Mouse (Mus musculus) olfactory bulb, adult 2 months (tissue): ENCODE results near the gene Gm26741. TPM values are rescaled to one million over a fixed set of nuclear protein-coding genes. Genes with fewer than 3 reads are reported as not detected.

Experiments used
- H3K27ac ChIP-seq: fragments of 200-500 bp; 2 replicates; pipeline ENCODE4 v1.5.1; 2012; ENCODE audit warnings: low read depth, low read length; ENCODE audit not compliant: insufficient read depth
- H3K4me1 ChIP-seq: fragments of 200-500 bp; 2 replicates; pipeline ENCODE4 v1.6.1; 2012; ENCODE audit warnings: low read length; ENCODE audit not compliant: control insufficient read depth, insufficient read depth
- H3K4me3 ChIP-seq: fragments of 200-500 bp; 2 replicates; pipeline ENCODE4 v1.5.1; 2012; ENCODE audit warnings: mild to moderate bottlenecking, low read depth, low read length, moderate library complexity; ENCODE audit not compliant: insufficient read depth
- CTCF ChIP-seq: fragments of 200-500 bp; IDR thresholded peaks from 2 replicates; pipeline ENCODE4 v1.5.1; 2012; ENCODE audit warnings: low read depth, mild to moderate bottlenecking, low read length, moderate library complexity; ENCODE audit not compliant: insufficient read depth
- POLR2A ChIP-seq: fragments of 200-500 bp; IDR thresholded peaks from 2 replicates; pipeline ENCODE4 v1.6.1; 2012; ENCODE audit warnings: mild to moderate bottlenecking, low read depth, low read length, moderate library complexity; ENCODE audit not compliant: insufficient read depth
- WGBS: fragments of 180-500 bp; shearing (Covaris S2); methylation state at CpG from one replicate; pipeline ENCODE4 v1.1.7; 2018; 5-methylcytosine and 5-hydroxymethylcytosine counted together
- polyA plus RNA-seq: library from polyadenylated mRNA; stranded (reverse); fragments of >200 nt; gene quantifications from 2 replicates; pipeline ENCODE4 v1.2.4, GENCODE M21; 2012; ENCODE audit warnings: low replicate concordance; ENCODE audit not compliant: missing spikeins, insufficient read depth, insufficient read length

Gene Gm26741
- polyA plus RNA-seq, 1 experiment = not detected

GRCm38 (mm10) chr10:52384823-52385610, 26.4 kb downstream of the Gm26741 start:
- TF ChIP-seq POLR2A = no peak
- TF ChIP-seq CTCF = no peak
- Histone ChIP-seq H3K4me3 (no peak overlapping the region), H3K27ac (no peak overlapping the region), H3K4me1 (no peaks in the 10 kb centered on the region)
- 19% methylated on average over 8 of the region's 8 CpGs for WGBS

DNA sequence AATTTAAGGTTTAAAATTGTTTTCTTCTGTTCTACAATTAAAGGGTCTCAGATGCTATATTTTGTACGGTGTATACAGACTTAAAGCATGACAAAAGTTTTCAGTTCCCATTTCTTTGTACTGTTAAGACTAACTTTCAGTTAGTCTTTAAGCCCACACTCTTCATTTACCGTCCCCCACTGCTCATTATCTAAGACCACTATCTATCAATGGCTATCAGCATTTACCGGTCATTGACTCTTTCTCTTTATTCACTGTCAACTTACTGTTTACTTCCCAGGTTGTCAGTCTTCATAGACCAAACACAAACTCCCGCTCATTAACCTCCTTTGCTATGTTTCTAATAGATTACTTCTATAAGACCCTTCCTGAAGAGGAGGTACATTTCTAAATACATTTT, 28.6 kb downstream of the Gm26741 start:
- H3K4me3 ChIP-seq = no peak overlapping the region
- H3K4me1 ChIP-seq = no peaks in the 10 kb centered on the region
- 76% methylated on average over 4 of the region's 4 CpGs for WGBS
- H3K27ac ChIP-seq = no peak overlapping the region
- no peak for TF ChIP-seq CTCF
- no peak for TF ChIP-seq POLR2A

DNA sequence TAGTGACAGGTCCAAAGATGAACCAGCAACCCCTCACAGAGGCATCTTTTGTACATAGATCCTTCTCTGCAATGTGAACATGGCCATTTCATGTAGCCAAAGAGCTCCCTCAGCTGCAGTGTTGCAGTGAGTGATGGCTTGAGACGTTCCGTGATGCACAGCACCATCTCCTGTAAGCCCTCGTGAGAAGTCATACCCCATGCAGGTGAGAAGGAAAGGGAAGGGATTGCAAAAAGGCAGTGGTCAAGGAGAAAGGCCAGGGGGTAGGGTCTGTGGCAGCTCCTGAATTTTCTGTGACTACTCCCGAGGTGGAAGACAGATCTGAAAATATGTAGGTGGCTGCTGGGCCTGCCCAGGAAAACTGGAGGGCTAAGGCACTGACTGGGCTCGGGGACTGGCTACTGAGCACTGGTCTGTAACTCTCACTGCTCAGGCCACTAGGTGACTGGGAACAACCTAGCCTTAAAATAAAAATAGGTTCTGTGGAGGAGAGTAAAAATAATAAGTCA, 30.4 kb downstream of the Gm26741 start, which contains the start of gene Nepn:
Gene Nepn (plus strand): TSS at position 51 of the 509 bp plus-strand sequence.
- H3K4me1 ChIP-seq = no peaks in the 10 kb centered on the region
- no peak within 1 kb of the TSS for H3K4me3 ChIP-seq
- no peak within 1 kb of the TSS for H3K27ac ChIP-seq
- WGBS = 84% methylated on average over 5 of the region's 5 CpGs
- no peak for TF ChIP-seq CTCF
- TF ChIP-seq POLR2A = no peak

DNA sequence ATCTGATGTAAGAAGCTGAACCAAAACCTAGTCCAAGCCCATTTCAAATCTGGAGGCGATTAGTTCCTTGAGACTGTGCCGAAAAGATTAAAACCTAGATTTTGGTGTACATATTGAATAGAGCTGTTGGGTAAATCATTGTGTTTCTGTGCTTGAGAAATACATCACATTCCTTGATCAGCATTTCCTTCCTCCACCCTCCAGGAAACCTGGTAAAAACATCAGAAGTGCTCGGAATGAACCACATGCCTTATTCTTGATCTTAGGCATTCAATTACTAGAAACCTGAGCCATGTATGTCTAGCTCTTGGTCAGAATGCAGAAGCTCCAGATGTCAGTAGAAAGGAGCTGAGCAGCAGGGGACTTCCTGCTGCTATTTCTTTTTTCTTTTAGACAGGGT, 30.9 kb downstream of the Gm26741 start:
- H3K4me1 ChIP-seq = no peaks in the 10 kb centered on the region
- no peak for TF ChIP-seq POLR2A
- no peak for TF ChIP-seq CTCF
- H3K27ac ChIP-seq = no peak overlapping the region
- 83% methylated on average over 3 of the region's 3 CpGs for WGBS
- H3K4me3 ChIP-seq = no peak overlapping the region

GRCm38 (mm10) chr10:52391208-52391607, 32.6 kb downstream of the Gm26741 start:
- no peak for TF ChIP-seq POLR2A
- TF ChIP-seq CTCF = no peak

DNA sequence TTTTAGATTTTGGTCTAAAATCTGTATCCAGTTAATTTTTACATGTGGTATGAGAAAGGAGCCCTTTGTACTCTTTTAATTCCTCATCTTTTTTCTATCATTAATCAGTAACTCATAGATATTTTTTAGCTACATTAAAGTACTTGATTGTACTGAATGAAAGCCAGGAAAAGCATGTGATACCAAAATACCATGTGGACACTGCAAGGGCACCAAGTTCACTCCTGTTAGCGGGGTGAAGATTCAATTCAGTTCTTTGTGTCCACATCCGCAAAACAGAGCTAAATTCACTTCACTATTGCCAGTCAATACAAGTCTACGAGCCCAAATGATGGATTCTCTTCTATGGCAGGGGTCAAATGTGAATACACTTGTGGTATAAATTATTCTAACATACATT, 38.1 kb downstream of the Gm26741 start:
- H3K27ac ChIP-seq = no peak overlapping the region
- no peak for TF ChIP-seq POLR2A
- no peak overlapping the region for H3K4me3 ChIP-seq
- no peaks in the 10 kb centered on the region for H3K4me1 ChIP-seq
- 88% methylated on average over 3 of the region's 3 CpGs for WGBS

More at GRCm38 (mm10) chr10:52391208-52391607, 32.6 kb downstream of the Gm26741 start:
- Histone ChIP-seq H3K27ac (no peak overlapping the region), H3K4me3 (no peak overlapping the region), H3K4me1 (no peaks in the 10 kb centered on the region)
- WGBS = 83% methylated on average over 2 of the region's 2 CpGs

DNA sequence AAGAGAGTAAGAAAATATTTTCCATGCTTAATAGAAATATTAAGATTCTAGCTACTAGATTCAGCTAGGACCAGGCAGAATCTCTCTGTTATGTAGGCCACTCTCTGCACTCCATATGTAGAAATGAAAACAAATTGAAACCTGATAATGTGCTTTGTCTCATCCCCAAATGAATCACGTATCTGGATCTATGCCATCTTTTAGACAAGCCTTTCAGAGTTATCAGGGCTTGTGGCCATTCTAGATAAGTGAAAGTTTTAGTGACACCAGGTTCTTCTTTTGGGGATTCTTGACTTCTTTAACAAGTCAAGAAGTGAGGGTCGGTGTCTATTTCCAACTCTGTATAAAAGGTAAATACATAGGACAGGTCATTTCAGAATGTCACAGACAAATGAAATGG, 40.1 kb downstream of the Gm26741 start:
- WGBS = 82% methylated on average over 2 of the region's 2 CpGs
- Histone ChIP-seq H3K4me3 (no peak overlapping the region), H3K27ac (no peak overlapping the region), H3K4me1 (no peaks in the 10 kb centered on the region)
- no peak for TF ChIP-seq POLR2A
- no peak for TF ChIP-seq CTCF

DNA sequence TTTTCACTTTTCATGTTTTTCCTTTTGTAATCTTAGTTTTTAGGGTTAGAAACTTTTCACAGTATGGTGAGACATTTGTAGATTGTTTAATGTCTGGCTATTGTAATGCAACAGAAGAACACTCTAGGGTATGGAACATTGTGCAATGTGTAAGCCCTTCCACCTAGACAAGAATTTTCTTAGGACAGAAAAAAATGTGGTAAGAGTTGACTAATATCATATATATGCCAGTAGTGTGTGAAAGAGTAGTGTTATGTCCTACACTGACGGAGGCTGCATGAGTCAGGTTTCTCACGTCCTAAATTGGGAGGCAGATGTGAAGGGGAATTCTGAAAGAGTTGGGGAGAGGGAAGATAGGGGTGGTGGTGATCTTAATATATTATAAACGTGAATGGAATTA, 41.2 kb downstream of the Gm26741 start:
- H3K4me1 ChIP-seq = no peaks in the 10 kb centered on the region
- 63% methylated on average over 3 of the region's 3 CpGs for WGBS
- no peak overlapping the region for H3K27ac ChIP-seq
- no peak overlapping the region for H3K4me3 ChIP-seq
- TF ChIP-seq POLR2A (no peak), CTCF (no peak)

DNA sequence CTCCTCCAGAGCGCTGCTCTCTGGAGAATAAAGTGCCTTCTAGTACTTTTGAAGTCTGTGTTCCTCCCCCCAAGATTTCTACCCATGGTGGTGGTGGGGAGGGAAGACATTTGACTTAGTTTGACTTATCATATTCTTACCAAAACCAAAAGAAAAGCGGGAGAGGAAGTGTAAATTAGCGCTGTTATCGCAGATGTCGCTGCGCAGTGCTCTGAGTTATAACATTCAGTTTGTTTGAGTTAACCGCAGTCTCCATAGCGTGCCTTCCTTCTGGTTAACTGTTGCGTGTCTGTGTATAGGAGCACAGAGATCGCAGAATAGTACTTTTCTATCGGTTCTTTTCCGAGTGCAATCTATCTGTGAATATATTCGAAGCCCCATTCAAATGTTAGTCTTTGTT, 46.6 kb downstream of the Gm26741 start:
- H3K4me1 ChIP-seq = no peaks in the 10 kb centered on the region
- TF ChIP-seq CTCF (no peak), POLR2A (no peak)
- H3K27ac ChIP-seq = no peak overlapping the region
- 91% methylated on average over 13 of the region's 13 CpGs for WGBS
- no peak overlapping the region for H3K4me3 ChIP-seq

DNA sequence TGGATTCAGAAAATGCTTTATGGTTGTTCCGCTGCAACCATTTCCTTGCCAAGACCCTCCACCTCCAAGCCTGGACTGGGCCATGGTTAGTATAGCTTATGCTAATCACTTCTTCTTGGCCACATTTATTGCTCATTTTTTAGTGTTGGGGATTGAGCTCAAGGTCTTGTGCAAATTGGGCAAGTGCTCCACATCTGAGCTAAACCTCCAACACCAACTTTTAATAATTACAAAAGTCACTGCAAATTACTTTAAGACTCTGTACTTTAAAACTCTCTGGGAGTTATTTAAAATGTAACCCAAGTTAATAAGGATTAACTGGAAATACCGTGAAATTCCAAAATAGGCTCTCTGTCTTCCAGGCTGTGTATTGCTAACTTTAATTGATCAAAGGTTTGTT, 49.0 kb downstream of the Gm26741 start:
- 78% methylated on average over 2 of the region's 2 CpGs for WGBS
- Histone ChIP-seq H3K4me1 (no peaks in the 10 kb centered on the region), H3K27ac (no peak overlapping the region), H3K4me3 (no peak overlapping the region)
- TF ChIP-seq POLR2A (no peak), CTCF (no peak)

Other genes starting within 250 kb of the Gm26741 start
- gene Ros1, start 163.5 kb upstream of the Gm26741 start, polyA plus RNA-seq = not detected in 2 replicates
- gene Dcbld1, start 125.1 kb upstream of the Gm26741 start, polyA plus RNA-seq = not detected in 2 replicates
- not detected in 2 replicates for gene Gopc, start 23.4 kb downstream of the Gm26741 start, polyA plus RNA-seq
- not detected in 2 replicates for gene Nepn, start 30.2 kb downstream of the Gm26741 start, polyA plus RNA-seq
- 304 TPM in 1 of 2 replicates, not detected in the other for gene Nus1, start 58.8 kb downstream of the Gm26741 start, polyA plus RNA-seq